Mouse (Mus musculus): ENCODE measurements at regions not wholly inside any gene's neighbourhood (a gene's known extent, or its start where the extent isn't known, plus 50 kb on each side); places are given as distances from the start of the nearest gene placed in this dataset.
A peak's percentile ranks its signal among the peaks of the same experiment; 100 is the strongest.

DNA sequence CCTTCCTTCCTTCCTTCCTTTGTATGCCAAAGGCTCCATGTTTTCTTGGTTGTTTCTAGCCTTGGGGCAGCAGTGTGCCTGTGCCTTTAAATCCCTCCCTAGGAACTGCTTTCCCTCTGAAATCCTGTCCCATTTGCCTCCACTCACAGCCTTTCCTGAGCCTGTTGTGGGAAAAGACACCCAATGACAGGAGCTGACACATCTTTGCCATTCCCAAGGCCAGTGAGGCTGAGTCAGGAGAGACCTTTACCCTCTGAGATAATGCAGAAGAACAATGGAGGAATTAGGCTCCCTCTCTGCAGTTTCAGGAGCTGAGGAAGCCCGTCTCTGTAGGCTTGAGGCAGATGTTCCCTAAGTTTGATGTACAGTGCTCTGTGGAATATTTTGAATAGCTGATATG is 480.2 kb downstream of the Rnf144b start:
- no peak for DNase-seq

DNA sequence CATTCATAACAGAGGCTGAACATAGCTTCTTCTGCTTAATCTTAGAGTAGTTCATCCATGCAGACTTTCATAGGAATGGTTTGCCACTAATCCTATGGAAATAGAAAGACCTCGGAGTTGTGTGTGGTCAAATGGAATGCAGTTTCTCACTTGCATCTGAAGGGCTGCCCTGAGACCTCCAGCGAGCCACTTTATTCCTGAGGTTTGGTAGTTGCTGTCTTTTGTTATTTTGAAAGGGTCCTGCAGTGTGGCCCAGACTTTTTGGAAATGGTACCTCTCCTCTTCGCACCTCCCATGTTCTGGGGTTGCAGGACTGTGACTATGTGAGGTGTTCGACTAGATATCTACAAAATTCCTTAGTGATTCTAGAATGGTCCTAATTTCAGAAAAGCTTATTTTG is 489.0 kb downstream of the Rnf144b start:
- DNase-seq, result no peak

DNA sequence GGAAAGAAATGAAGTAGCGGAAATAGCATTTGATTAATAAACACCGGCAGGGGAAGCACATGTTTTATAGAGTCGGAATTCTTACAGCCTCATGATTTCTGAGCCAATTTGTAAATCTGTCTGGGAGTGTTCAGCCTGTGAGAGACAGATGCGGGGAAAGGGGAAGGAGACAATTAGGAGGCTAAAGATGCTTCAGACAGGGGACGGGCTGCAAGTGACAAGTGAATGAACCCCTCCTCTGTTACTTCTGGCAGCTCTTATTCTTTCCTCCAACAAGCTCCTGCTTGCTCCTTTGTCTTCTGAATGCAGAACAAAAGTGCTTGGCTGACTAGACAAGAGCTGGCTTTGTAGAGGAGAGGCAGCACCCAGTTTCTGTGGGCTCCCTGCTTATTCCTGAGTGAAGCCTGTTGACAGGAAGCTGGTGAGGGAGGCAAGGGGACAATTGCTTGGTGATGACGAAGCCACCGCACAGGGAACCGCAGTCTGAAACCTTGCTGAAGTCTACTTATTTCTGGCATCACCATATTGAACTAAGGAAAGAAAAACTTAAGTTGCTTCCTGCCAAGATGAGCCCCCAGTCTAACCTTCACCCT is 514.2 kb downstream of the Rnf144b start:
- no peak for DNase-seq

DNA sequence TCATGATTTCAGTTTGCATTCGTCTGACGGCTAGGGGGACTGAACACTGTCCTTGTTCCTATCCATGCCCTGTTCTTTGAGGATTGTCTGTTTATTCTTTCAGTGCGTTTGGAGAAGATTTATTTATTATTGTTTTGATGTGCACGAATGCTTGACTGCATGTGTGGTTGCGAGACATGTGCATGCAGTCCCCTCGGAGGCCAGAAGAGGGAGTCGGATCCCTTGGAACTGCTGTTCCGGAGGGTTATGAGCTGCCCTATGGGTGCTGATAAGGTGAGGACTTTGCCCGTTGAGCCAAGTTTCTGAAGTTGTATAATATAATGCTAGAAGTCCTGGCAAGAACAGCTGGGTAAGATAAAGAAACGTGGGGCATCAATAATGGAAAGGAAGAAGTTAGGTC is 519.9 kb downstream of the Rnf144b start:
- no peak for DNase-seq

DNA sequence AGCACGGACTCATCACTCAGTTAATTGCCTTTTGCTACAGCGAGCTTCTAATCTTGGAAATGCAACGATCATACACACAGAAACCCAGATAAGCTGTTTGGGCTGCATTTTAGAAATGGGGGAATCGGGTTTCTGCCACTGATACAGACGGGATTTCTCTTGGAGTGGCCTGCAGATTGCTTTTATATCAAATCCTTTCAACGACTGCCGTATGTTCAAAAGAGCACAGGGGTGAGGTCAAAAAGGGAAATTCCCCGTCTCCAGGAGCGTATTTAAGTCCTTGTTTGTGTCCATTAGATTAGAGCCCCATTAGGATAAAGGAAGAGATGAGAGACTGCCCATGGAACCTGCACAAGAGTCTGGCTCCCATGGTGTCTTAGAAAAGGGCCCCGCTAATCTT is 522.6 kb downstream of the Rnf144b start:
- DNase-seq, result no peak

DNA sequence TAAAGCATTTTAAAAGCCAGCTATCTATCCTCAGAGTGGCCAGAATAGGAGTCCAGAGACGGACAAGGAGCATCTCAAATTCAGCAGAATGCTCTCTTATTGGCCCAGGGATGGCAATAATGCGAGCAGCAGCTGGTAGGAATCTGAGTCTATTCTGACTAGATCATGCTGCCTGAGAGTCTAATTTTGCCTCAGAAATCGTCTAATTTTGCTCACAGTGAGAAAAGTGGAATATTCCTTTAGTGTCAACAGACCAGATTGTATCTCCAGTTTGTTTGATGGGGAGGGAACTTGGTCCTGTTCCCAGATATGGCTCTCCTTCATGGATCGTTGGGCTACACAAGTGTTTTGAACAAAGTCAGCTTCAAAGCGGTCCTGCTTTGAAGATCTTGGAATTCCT is 525.2 kb downstream of the Rnf144b start:
- DNase-seq, result no peak

DNA sequence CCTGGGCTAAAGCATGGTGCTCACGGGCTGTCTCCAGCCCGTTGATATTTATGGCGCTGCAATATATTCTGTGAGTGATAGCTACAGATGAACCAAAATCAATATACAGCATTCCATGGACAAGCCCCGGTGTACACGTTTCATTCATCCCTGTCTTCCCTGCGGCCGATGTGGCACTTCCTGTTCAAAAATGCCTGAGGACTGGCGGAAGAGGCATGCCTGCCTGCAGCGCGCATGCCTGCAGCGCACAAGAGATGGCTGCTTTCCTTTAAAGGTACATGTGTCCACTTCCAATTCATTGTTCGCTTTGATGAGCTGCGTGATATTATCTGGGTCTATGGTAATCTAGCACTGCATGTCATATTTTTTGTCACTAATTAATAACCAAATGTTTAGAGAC is 527.6 kb downstream of the Rnf144b start:
- no peak for DNase-seq

DNA sequence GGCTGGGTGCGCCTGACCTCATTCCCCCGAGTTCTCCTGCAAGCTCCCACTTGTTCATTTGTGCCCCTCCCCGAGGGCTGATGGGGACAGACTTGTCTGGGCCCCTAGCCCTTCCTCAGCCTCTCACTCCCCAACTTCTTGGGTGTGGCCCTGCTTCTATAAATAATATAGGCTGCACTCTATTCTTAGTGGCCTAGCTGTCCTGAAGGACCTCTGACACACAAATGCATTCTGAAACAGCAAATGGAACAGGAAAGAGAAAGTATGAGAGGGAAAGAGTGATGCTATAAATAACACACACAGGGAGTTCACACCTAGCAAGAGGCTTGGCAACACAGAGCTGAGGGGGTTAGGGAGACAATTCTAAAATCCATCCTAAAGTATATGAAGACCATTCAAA is 544.0 kb downstream of the Rnf144b start:
- no peak for DNase-seq

DNA sequence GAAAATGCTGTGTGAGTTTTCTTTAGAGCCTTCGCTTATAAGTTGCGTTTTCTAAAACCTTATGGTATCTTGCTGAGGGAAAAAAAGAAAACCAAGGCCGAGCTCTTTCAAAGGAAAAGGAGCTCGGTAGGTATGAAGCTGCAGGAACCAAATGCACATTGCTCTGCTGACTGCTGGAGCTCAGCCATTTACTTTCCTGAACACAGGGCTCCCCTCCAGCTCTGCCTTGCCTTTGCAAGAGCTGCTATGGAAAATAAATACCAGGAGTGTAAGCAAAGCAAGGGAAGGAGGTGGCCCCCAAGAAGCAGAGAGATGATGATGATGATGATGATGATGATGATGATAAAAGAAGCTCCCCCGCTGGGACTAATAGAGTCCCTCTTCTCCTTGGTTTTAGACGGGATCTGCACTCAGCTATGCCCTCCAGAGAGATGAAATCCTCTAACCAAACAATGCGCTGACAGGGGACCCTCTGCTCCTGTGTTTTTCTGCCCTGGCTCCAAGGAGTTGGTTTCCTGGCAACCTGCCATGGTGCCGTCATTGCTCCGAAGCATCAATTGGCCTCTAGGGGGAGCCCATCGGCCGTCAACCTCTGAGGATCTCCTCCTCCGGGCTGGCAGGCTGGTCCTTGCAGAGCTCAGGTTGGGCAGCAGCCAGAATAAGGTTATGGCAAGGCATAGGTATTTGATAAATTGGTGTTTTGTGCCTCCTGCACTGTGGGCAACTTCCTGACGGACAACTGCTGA is 544.7 kb downstream of the Rnf144b start:
- peak; percentile 91 for DNase-seq

DNA sequence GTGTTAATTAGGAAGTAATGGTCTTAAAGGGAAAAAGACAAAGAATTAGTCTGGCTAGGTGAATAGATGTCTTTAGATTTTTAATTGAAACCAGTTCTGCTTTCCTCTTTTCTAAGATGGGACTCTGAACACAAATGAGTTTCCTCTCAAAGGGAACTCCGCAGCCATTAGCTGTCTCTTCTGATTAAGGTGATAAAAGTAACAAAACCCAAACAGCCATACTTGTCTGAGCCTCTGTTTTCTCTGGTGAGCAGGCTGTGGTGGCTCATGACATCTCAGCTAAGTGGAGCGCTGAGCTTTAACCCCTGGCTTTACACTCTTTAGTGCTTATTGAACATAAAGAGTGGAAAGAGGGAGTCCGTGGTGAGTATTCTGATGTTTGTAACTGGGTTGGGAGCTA is 565.7 kb downstream of the Rnf144b start:
- no peak for DNase-seq

DNA sequence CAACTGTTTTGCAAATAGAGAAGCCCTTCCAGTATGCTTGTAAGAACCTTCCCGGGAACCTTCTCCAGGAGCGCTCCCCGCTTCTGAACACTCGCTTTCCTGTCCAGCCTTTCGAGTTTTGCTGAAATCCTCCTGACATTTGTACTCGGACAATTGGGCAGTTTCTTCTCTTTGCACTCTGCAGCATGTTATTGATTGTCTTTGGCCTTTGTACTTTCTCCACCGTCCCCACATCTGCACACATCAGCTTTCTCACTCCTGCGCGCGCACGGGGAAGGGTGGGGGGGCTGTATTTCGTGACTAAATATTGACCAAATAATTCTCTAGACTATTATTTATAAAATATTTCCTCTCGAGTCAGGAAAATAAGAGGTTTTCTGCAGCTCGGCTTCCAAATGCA is 567.2 kb upstream of the Id4 start:
- no peak for DNase-seq

DNA sequence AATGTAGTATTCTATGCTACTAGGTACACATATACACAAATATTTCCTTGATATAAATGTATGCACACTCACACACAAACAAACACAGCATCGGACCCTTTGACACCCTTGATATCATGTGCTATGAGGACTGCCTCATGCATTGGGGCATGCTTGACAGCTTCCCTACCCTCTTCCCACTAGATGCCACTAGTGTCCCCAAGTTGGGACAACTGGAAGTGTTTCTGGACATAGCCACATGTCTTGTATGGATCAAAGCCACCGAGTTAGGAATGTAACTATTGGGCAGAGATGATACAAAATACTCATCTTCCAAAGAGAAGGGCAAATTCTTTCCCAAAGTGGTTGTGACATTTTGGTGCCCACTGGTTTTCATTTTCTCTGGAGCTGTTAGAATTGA is 565.2 kb upstream of the Id4 start:
- no peak for DNase-seq

DNA sequence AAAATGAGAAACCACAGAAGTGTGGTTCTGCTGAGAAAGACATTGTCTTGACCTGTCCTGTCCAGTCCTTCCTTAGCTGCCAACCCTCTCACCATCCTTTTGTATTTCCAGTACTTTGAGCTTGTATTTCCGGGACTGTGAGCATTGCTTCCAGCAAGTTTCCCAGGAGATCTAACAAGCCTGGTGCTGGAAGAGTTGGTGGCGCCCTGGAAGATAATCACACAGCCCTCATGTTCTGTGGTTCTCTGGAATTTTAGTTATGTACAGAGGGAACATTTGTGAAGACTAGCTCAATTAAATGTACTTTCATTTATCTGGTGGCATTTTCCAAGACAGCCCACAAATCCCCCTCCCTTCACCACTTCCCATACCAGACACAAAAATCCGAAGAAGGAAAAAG is 560.5 kb upstream of the Id4 start:
- DNase-seq, result no peak

DNA sequence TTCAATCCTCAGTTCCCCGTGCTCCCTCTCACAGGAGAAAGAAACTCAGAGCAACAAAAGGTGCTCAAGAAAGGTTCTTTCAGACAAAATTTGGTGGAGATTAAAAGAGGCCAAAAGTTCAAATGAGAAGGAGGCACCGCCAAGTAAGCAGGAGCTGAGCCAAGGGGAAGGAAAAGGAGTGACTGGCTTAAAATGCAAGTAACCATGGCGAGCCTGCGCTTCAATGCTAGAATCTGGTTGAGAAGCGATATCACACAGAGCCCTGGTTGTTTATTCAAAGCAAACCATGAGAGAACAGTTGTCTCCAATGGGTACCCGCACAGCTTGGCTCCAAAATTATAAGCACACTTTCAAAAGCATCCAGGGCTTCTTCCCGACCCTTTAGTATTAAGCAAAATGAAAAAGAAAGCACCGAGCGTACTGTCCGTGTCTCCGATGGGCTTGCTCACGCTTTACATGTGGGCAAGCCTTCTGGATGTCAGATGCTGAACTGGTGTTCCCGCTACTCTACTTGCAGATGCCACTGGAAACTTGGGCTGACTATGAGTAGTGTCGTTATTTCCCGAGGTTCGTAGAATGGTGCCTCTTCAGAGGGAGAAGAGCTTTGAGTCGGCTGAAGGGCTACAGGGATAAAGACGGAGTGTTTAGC is 552.9 kb upstream of the Id4 start:
- peak; percentile 46 for DNase-seq

DNA sequence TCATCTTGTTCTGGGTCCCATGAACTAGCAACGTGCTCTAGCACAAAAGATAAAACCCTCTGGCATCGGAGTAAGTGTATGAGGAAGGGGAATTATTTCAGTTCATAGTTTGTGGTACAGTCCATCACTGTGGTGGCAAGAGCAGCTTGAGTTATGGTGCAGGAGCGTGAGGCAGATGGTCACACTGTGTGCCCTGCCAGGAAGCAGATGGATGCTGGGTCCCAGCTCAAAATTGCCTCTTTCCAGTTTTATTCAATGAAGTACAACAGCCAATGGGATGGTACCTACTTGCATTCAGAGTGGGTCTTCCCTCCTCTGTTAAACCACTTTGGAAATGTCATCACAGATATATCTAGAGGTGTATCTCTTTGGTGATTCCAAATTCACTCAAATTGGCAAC is 551.7 kb upstream of the Id4 start:
- DNase-seq, result no peak

DNA sequence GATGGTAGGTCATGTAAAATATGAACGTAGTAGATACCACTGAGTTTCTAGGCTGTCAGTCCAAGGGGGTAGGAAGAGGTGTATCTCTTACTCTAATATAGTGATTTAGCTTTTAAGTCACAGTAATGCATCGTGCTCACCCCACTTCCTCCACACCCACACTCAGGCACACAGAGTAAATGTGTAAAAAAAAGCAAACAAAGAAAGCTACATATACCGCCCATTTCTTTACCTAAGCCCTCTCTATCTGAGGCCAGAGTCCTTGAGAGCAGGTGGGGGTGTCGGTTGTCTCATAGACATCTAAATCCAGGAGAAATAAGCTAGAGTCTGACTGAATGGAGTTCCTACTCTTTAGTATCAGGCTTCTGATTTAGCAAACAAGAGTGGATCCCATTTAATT is 548.5 kb upstream of the Id4 start:
- no peak for DNase-seq

DNA sequence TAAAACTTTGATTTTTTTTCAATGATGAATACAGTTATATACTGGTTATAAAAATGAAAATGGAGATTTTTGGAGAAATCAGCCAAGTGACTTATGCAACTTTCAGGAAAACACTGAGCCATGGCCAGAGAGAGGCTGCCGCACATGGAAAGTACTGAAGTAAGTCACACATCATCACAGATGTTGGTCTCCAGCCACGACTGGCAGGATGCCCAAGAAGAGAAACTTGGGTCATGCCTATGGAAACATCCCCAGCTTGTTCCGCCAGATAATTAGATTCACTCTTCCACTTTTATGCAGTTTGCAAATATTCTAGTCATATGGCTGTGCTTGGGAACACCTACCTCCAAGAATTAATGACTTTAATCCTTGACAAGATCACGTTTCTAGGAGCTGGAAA is 544.8 kb upstream of the Id4 start:
- no peak for DNase-seq

DNA sequence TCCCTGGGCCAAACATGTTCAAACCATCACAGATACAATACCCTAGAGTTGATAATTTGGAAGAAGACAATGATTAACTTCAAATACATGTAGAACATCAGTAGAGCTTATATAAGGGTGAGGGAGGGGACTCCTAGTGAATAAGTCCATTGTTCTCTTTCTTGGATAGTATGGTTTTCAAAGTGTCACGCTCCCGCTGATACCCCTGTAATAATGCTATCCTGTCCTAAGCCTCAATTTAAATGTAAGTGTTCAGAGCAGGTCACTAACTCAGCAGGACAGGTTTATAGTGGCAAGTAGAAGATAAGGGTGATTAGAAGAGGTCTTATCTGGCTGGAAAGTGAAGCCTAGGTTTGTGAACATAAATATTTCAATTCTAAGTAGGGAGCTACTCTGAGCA is 540.4 kb upstream of the Id4 start:
- no peak for DNase-seq

DNA sequence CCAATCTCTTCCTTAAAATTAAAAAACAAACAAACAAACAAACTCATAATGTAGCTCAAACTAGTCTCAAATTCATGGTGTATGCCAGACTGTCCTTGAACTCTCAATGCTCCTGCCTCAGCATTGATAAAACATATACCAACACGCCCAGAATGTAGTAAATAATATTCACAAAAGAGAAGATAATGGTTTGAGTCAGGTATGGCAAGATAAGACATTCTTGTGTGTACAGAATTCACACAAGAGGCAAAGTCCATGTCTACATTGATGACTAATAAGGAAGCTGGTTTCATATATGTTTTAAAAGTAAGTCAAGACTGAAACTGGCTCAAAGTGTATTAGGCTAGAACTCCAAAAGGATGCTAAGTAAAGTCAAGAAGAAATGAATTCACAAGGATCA is 526.6 kb upstream of the Id4 start:
- DNase-seq, result no peak

DNA sequence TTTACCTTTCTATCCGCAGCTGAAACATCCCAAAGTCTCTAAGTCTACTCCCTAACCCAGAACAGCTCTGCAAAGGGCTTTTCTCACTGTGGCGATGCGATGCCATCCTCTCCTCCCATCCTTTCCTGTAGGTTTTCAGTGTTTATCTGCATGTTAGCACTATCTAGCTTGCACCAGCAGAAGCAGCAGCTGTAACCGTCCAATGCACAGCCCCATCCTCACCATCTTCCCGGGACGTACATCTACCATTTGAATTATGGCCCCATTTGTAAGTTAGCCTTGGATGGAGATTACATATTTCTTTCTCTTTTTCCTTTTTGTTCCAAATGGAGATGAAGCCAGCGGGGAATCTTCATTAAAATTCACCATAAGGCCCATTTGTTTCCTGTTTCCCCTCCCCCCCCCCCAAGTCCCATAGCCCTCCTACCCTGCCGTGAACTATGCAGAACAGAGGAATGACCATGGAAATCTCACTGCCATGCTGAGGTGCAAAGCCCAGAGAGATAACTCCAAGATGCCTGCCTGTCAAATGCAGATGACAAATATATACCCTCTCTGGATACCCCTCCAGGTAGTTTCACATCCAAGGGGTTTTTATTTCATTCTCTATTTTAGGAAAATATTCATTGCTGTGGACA is 525.5 kb upstream of the Id4 start:
- DNase-seq, result no peak

DNA sequence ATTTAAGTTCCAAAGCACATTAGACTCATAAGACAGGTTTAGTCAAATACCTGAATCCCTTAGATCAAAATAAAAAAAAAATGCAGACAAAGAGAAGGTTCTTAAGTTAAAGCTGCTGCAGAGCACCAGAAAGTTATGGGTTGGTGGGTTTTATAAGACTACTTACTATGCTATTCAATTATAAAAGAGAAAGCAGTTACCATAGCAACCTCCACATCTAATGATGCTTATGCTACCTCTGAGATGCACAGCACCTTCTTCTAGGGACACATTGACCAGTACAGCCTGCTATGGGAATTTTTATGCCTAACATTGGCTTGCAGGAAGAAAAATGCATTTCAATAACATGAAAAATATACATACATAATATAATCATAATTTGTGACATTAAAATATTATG is 512.1 kb upstream of the Id4 start:
- DNase-seq, result no peak

DNA sequence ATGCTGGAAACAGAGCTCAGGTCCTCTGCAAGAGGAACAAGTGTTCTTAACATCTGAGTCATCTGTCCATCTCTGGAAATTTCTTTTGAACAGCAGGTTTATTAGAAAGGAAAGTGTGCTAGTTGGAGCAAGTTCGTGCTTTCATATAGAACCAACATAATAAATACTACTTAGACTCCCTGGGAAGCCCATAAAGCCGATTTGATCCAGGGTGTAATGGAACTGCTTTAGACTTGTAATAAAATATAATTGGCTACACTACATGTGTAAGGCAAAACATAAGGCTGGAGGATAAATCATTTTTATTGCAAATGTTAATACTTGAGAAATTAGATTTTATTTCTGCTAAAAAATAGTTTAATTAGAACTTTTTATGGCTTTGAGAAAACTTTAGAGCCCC is 510.0 kb upstream of the Id4 start:
- no peak for DNase-seq

DNA sequence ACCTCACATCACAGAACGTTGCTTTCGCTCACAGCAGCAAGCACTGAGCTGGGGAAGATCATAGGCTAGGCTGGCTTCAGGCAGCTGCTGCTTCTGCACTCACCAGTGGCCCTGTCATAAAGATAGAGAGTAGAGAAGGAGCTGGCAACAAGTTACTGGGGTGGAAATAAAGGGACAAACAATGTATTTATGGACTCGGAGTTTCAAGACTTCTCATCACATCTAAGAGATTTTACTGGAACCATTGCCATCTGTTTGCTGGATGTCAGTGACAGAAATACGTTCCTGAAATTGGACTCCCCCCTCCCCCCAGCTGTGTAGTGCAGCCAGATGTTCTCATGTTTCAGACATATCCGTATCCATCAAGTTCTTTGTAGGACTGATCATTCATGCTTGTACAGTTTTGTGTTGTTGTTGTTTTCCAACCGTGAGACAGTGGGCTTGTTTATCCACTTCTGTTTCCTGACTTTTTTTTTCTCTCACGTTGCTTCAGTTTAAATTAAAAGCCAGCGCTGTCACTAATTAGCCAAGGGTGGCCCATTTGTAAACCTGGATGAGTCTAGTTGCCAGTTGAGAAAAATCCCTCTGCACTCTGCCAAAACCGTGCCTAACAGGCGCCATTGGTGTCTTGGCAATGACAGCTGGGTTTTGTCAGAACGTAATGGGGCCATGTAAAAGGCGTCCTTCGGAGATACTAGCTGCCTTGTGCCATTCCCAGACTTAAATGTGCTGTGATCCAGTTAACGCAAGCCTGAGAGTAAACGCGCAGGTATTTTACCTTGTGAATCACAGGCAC is 496.0 kb upstream of the Id4 start:
- DNase-seq, result no peak
